In genomic region chr11:117384897-117385296, GRCm38 (mm10) we compare ENCODE assay signal across 8 mouse cellular contexts.
DNase-seq lines count a peak whose midpoint lies in the region; ATAC-seq lines count a peak whose summit lies in the region.

No protein-coding gene starts in this region.

- no peak overlapping the region for H3K4me2 ChIP-seq in hindbrain, embryonic 13.5 days

- 3% methylated on average over 16 of the region's 16 CpGs for WGBS in hindbrain, embryonic 13.5 days

- H3K36me3 ChIP-seq in hindbrain, embryonic 13.5 days, result no peaks in the 10 kb centered on the region

- no peak overlapping the region for H3K4me3 ChIP-seq in hindbrain, embryonic 13.5 days

- peaks cover 39% of the 10 kb centered on the region for H3K4me1 ChIP-seq in hindbrain, embryonic 13.5 days (replicated peaks)

- peak; percentile 93 for DNase-seq in R1 (ENCODE audit: low read depth, low spot score)
- DNase-seq in cerebellum, postnatal 14 days, result peak; percentile 97
- DNase-seq in frontal cortex, postnatal 25 days (ENCODE audit: low spot score in 2 of 2), result peak; percentile 93 to 98
- peak; percentile 91 to 93 for DNase-seq in layer of hippocampus, postnatal 14 days (ENCODE audit: low spot score in 2 of 2)
- peak; percentile 96 for DNase-seq in lung, postnatal 36 days
- peak; percentile 94 for DNase-seq in retina, postnatal 1 day
- DNase-seq in thymus, postnatal 4 days, result peak; percentile 86

- peaks cover 33% of the 10 kb centered on the region for H3K27me3 ChIP-seq in hindbrain, embryonic 13.5 days

- H3K9me3 ChIP-seq in hindbrain, embryonic 13.5 days, result no peaks in the 10 kb centered on the region

- H3K9ac ChIP-seq in hindbrain, embryonic 13.5 days, result no peak overlapping the region

- no peak overlapping the region for H3K27ac ChIP-seq in hindbrain, embryonic 13.5 days

- peak; percentile 80 for ATAC-seq in hindbrain, embryonic 13.5 days (ENCODE audit: low FRiP score)
